Mouse (Mus musculus): ENCODE data around the gene Myo9b.

DNA sequence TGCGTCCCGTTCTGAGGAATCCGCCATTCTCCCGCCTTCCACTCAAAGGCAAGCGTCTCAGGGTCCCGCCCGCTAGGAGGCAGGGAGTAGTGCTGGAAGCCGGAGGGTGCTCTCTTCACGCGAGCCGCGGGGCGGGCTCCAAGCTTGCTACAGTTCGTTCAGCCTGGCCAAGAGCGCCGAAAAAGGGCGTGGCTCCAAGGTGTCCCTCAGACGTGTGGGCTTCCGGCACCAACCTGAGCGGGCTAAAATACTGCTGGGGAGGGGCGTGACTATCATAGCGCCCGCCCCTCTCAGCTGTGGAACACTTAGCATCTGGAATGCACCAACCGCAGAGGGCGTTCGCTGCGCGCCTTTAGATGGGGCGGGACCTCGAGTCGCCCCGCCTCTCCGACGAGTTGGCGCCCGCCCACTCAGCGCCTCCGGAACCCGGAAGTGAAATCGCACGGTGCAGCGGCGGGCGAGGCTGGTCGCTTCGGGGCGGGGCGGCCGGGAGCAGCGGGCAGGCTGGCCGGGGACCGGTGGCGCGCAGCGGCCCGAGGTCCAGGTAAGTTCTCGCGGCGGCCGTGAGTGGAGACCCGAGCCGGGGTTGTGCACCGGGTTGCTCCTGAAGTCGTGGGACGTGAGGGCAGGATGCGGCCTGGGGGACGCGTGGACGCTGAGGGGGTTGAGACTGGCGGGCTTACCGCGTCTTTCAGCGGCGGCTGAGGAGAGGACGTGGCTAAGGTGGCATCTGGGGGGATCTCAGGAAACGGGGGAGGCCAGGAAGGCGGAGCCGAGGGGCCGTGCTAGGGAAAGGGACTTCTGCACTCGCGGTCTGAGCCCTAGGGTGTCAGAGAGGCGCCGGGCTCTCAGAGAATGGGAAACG is at the start of gene Myo9b, which contains the start of gene Haus8:
- peak; percentile 79 for TF ChIP-seq CTCF (IDR thresholded peaks at IDR 0.05)
- TF ChIP-seq EP300 (IDR thresholded peaks at IDR 0.05) = no peak

Measured in lung, postnatal 0 days (tissue).